Mouse (Mus musculus): Measurements from ENCODE around the gene Faim.

DNA sequence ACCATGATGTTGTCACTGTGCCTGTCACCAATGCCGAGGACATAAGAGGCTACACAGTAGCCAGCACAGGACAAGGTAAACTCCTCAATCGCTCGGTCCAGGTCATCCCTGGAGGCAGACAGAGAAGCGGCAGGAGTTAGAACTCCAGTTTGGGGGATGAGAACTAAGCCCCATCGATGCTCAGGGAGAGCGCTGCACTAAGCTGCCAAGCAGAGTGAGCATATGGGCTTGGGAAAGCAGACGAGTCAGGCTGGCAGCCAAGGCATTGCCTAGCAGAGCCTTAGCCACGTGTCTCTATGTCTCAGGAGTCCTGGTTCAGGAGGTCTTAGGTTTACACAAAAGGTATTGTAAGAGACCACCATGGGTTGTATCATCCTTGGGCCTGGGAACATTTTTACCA lies 58.6 kb downstream of the Faim start:
- no peak for TF ChIP-seq EP300 (optimal IDR thresholded peaks at IDR 0.05)
- no peak for TF ChIP-seq CTCF (IDR thresholded peaks at IDR 0.05; ENCODE audit: low read depth)

Data from stomach, postnatal 0 days (tissue).